Mouse (Mus musculus) heart, adult 2 months (tissue): ENCODE measurements around the gene Ube2e1. TPM values are rescaled to one million over a fixed set of nuclear protein-coding genes. Genes with fewer than 3 reads are reported as not detected.
"Not testable (repeated sequence)": the region's sequence is repeated elsewhere in the genome, so short reads cannot be mapped to it uniquely, and the experiment has no call there.

ENCODE experiments used
- DNase-seq, 2 experiments: peaks; one replicate each; pipeline ENCODE4 v3.0.0; 2021
- H3K27ac ChIP-seq: fragments of 200-600 bp; 2 replicates; pipeline ENCODE4 v1.8.1; 2022
- H3K27me3 ChIP-seq: fragments of 200-500 bp; 2 replicates; pipeline ENCODE4 v1.6.1; 2012; ENCODE audit warnings: mild to moderate bottlenecking, low read length, inconsistent platforms, mixed read lengths; ENCODE audit not compliant: control insufficient read depth, insufficient read depth
- H3K36me3 ChIP-seq: fragments of 200-500 bp; 2 replicates; pipeline ENCODE4 v1.6.1; 2012; ENCODE audit warnings: low read length, inconsistent platforms; ENCODE audit not compliant: control insufficient read depth, insufficient read depth
- H3K4me1 ChIP-seq: fragments of 200-500 bp; 2 replicates; pipeline ENCODE4 v1.6.1; 2011; ENCODE audit warnings: low read length; ENCODE audit not compliant: control insufficient read depth, insufficient read depth
- H3K4me3 ChIP-seq: fragments of 200-600 bp; 2 replicates; pipeline ENCODE4 v1.8.1; 2022
- H3K79me2 ChIP-seq: fragments of 200-500 bp; replicated peaks from 2 replicates; pipeline ENCODE4 v1.6.1; 2012; ENCODE audit warnings: mild to moderate bottlenecking, inconsistent platforms, low read length, moderate library complexity, mixed read lengths; ENCODE audit not compliant: control insufficient read depth, insufficient read depth
- H3K9ac ChIP-seq: fragments of 200-500 bp; 2 replicates; pipeline ENCODE4 v1.6.1; 2012; ENCODE audit warnings: low read depth, mild to moderate bottlenecking, control low read depth, inconsistent platforms, low read length, mixed read lengths
- CTCF ChIP-seq: fragments of 200-600 bp; IDR thresholded peaks from 2 replicates; pipeline ENCODE4 v1.8.1; 2022; ENCODE audit warnings: antibody characterized with exemption, mild to moderate bottlenecking, moderate library complexity
- EP300 ChIP-seq: fragments of 200-500 bp; IDR thresholded peaks from 2 replicates; pipeline ENCODE4 v1.6.1; 2011; ENCODE audit warnings: low read depth, low read length, control low read depth; ENCODE audit not compliant: insufficient read depth
- POLR2A ChIP-seq: fragments of 200-500 bp; IDR thresholded peaks from 2 replicates; pipeline ENCODE4 v1.6.1; 2011; ENCODE audit warnings: mild to moderate bottlenecking, low read depth, low read length, control low read depth; ENCODE audit not compliant: insufficient read depth
- WGBS: fragments of 180-500 bp; shearing (Covaris S2); methylation state at CpG from one replicate; pipeline ENCODE4 v1.1.7; 2018; 5-methylcytosine and 5-hydroxymethylcytosine counted together
- intact Hi-C: fragments of 180-260 bp; cut with DNase I; formaldehyde crosslinking; loops from one replicate; pipeline ENCODE4 v1.15.1; 2025
- polyA plus RNA-seq: library from polyadenylated mRNA; depleted of rRNA; stranded (reverse); fragments of >200 nt; gene quantifications from 2 replicates; pipeline ENCODE4 v1.2.3, GENCODE M21; 2012
- total RNA-seq, 2 experiments: library from RNA; stranded (reverse); gene quantifications; 2 replicates each; pipeline ENCODE4 v1.2.3; 2021

Ube2e1 gene
- total and polyA plus RNA-seq, 3 experiments = 21.9 to 42.5 (median 36.8) TPM

GRCm38 (mm10) chr14:18238750-18239731 lies 92.6 kb downstream of the Ube2e1 start, which contains the start of gene Nr1d2:
Gene Nr1d2 (minus strand): TSS chr14:18239127.
- WGBS = 2% methylated on average over 62 of the region's 66 CpGs
- Histone ChIP-seq H3K27me3 (no peaks in the 10 kb centered on the region), H3K4me3 (peak within 1 kb of the TSS; percentile 66), H3K27ac (peak within 1 kb of the TSS; percentile 99), H3K79me2 (no peaks in the 10 kb centered on the region; the same call in 1 of the 2 replicates), H3K36me3 (peaks cover 16% of the 10 kb centered on the region), H3K9ac (peak within 1 kb of the TSS; percentile 97), H3K4me1 (peaks cover 7% of the 10 kb centered on the region)
- TF ChIP-seq EP300 (peak; percentile 18; the same call in 1 of the 2 replicates), CTCF (peak; percentile 43), POLR2A (peak; percentile 84)
- DNase-seq = peak; percentile 97 to 100
- intact Hi-C loops = loop anchor here (1.0 kb wide), 1 partner anchor 32 kb away; the partner anchor contains the start of genes Nkiras1 and Rpl15

DNA sequence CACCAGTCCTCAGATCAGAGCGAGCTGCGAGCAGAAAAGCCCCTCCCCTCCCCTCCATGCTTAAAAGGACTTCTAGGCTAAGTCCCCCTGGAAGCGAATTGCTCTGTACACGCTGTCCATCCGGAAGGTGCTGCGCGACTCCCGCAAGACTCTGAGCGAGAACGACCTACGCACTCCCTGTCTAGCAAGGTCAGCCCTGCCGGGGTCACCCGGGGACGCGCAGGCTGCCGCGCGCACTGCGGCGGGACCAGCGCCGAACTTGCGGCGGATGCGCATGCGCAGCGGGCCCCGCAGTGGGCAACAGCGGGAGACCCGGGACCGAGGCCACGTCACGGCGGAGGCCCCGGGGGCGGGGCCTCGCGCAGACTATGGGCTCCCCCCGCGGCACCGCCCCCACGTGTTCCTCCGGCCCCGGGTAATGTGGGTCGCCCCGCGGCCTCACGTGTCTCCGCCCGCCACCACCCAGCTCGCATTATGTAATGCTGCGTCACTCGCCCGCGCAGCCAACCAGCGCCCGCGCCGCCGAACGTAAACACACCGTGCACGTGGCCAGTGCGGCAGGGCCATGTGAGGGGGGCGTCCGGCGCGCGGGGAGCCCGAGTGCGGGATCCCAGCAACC lies 93.4 kb downstream of the Ube2e1 start:
- H3K27me3 ChIP-seq = no peaks in the 10 kb centered on the region
- TF ChIP-seq CTCF (no peak), EP300 (peak; percentile 78), POLR2A (peak; percentile 75)
- H3K4me1 ChIP-seq = peaks cover 9% of the 10 kb centered on the region
- 1% methylated on average over 71 of the region's 71 CpGs for WGBS
- peak overlapping the region; percentile 97 for H3K9ac ChIP-seq
- peaks cover 24% of the 10 kb centered on the region for H3K36me3 ChIP-seq
- H3K79me2 ChIP-seq = peaks cover 2% of the 10 kb centered on the region; the same call in 1 of the 2 replicates
- H3K27ac ChIP-seq = peak overlapping the region; percentile 99
- intact Hi-C loops = loop anchor here (1.0 kb wide), 1 partner anchor 33 kb away; the partner anchor contains the start of genes Nkiras1 and Rpl15
- DNase-seq = peak; percentile 98 to 100
- peak overlapping the region; percentile 66 for H3K4me3 ChIP-seq

- peaks cover 33% of the 10 kb centered on the region for H3K36me3 ChIP-seq
- H3K79me2 ChIP-seq = peaks cover 4% of the 10 kb centered on the region
- intact Hi-C loops = no loop called here
- DNase-seq = no peak
- peaks cover 14% of the 10 kb centered on the region for H3K4me1 ChIP-seq
- TF ChIP-seq POLR2A (no peak), EP300 (no peak), CTCF (no peak)
- WGBS = 46% methylated on average over 4 of the region's 4 CpGs
- peak overlapping the region; percentile 66 for H3K4me3 ChIP-seq
- peak overlapping the region; percentile 29; the same call in 1 of the 2 replicates for H3K9ac ChIP-seq
- peak overlapping the region; percentile 99 for H3K27ac ChIP-seq
- no peaks in the 10 kb centered on the region for H3K27me3 ChIP-seq
Measured at GRCm38 (mm10) chr14:18237381-18237780, 94.3 kb downstream of the Ube2e1 start.

DNA sequence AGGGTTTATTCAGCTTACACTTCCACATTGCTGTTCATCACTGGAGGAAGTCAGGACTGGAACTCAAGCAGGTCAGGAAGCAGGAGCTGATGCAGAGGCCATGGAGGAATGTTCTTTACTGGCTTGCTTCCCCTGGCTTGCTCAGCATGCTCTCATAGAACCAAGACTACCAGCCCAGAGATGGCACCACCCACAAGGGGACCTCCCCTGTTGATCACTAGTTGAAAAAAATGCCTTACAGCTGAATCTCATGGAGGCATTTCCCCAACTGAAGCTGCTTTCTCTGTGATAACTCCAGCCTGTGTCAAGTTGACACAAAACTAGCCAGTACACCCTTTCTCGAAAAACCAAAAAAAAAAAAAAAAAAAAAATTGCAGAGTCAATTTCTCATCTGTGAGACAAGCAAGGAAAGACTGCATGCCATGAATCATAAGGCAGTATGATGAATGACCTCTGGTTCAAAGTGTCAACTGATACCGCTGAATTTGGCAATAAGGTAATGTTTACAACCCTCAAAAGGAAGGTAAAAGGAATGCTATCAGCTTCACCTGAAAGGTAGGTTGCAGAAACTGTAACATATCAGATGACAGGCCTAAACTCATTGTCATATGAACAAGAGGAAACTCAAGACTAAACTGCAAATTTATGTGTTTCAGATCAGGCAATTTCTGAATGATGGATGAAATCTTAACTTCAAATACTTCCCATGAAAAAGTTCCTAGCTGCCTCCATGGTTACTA lies 95.0 kb downstream of the Ube2e1 start:
- H3K79me2 ChIP-seq, intact Hi-C loops, DNase-seq, H3K27me3 ChIP-seq, H3K9ac ChIP-seq, H3K4me3 ChIP-seq: not testable (repeated sequence)
- H3K4me1 ChIP-seq = peaks cover 16% of the 10 kb centered on the region
- 62% methylated on average over 2 of the region's 2 CpGs for WGBS
- H3K36me3 ChIP-seq = peaks cover 35% of the 10 kb centered on the region
- peak overlapping the region; percentile 99 for H3K27ac ChIP-seq

DNA sequence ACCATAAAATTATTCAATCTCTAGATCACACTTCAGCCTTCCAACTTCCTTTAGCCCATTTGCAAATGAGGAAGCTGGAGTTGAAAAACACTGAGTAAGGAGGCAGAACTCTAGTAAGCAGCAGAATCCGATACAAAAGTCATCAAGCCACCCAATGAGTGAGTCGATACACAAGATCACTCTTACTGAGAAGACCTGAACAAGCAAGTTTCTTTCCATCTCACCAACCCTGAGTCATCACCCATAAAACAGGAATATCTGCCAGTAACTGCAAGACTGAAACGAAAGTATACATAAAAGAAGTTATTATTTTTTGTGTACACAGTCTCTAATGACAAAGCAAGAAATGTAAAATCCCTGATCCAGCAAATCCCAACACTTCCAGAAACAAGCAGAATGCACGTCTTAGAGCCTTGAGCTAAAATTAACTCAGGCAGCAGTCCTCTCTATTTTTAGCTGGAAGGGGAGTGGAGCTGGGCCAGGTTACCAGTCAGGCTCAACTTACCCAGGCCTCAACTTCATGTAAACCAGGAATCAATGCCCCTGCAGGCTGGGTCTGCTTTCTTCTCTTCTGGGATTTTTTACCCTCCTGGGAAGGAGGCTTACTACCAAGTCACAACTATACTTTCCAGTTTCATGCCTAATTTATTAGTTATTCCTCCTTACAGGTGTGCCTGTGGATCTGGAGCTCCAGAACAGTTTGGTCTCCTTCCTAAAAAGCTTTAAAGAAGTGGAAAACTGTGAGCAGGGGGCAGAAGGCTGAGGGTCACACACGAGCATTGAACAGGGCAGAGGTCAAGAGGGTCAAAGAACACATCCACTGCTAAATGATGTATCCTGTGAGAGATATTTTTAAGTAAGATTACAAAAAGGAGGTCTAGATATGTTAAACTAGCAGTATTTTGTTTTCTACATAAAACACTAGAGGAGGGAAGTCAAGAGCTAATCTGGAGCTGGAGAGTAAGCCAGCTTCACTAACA lies 97.4 kb downstream of the Ube2e1 start:
- H3K79me2 ChIP-seq = peaks cover 8% of the 10 kb centered on the region
- peak overlapping the region; percentile 9; the same call in 1 of the 2 replicates for H3K4me3 ChIP-seq
- no peaks in the 10 kb centered on the region for H3K27me3 ChIP-seq
- TF ChIP-seq POLR2A (no peak), EP300 (no peak), CTCF (no peak)
- H3K4me1 ChIP-seq = peaks cover 16% of the 10 kb centered on the region
- peak in 1 of 2 experiments; percentile 48 for DNase-seq
- WGBS = 15% methylated on average over 5 of the region's 5 CpGs
- peaks cover 35% of the 10 kb centered on the region for H3K36me3 ChIP-seq
- intact Hi-C loops = no loop called here
- peak overlapping the region; percentile 78 for H3K27ac ChIP-seq
- H3K9ac ChIP-seq = peak overlapping the region; percentile 47; the same call in 1 of the 2 replicates
